Mouse (Mus musculus) frontal cortex, postnatal 10 days (tissue): Measurements from ENCODE around the gene Tomm5.
"Not testable (repeated sequence)": the region's sequence is repeated elsewhere in the genome, so short reads cannot be mapped to it uniquely, and the experiment has no call there.

Experiments
- DNase-seq, 2 experiments: peaks; one replicate each; pipeline ENCODE4 v3.0.0; 2022; ENCODE audit warnings: low spot score in 2 of 2, mixed read lengths in 1 of 2

The Tomm5 gene

GRCm38 (mm10) chr4:45066036-45066730 is 41.7 kb downstream of the Tomm5 start:
- no peak for DNase-seq

- DNase-seq: no peak
Measured at GRCm38 (mm10) chr4:45064577-45064976, 43.3 kb downstream of the Tomm5 start.

- not testable (repeated sequence) for DNase-seq
Measured at GRCm38 (mm10) chr4:45063836-45064235, 44.1 kb downstream of the Tomm5 start.

- DNase-seq: no peak
Measured at GRCm38 (mm10) chr4:45055451-45055850, 52.5 kb downstream of the Tomm5 start.
